12 mouse cellular contexts compared by ENCODE assay signal in genomic region chrX:160598055-160598454, GRCm38 (mm10).
A peak's percentile ranks its signal among the peaks of the same experiment; 100 is the strongest.
DNase-seq lines count a peak whose midpoint lies in the region; ATAC-seq and TF ChIP-seq lines count a peak whose summit lies in the region.
"Had no signal": no experiment of that assay in that cellular context is flagged by ENCODE, and none has a peak within 500 bp of the region (broad histone marks: within the 10 kb centered on the region; RNA-seq: fewer than 3 reads in every experiment).

No protein-coding gene starts in this region.

- TF ChIP-seq EP300 in liver, postnatal 0 days (IDR thresholded peaks at IDR 0.05; ENCODE audit: low read depth), result no peak

- H3K9me3 ChIP-seq in heart, embryonic 11.5 days (replicated peaks; ENCODE audit: control insufficient read depth, low read length), result no peaks in the 10 kb centered on the region
- H3K9me3 ChIP-seq in embryonic facial prominence, embryonic 15.5 days (replicated peaks), result no peaks in the 10 kb centered on the region
- no peaks in the 10 kb centered on the region for H3K9me3 ChIP-seq in hindbrain, embryonic 12.5 days (replicated peaks)
- no peaks in the 10 kb centered on the region for H3K9me3 ChIP-seq in liver, postnatal 0 days (ENCODE audit: low read length)
- H3K9me3 ChIP-seq: stomach, embryonic 15.5 days had no signal

- TF ChIP-seq CTCF in layer of hippocampus, adult 2 months (conservative IDR thresholded peaks at IDR 0.05), result no peak
- no peak for TF ChIP-seq CTCF in liver, postnatal 0 days (IDR thresholded peaks at IDR 0.05; ENCODE audit: low read depth)

- H3K36me3 ChIP-seq in heart, embryonic 11.5 days (ENCODE audit: control insufficient read depth, insufficient read depth, low read length), result no peaks in the 10 kb centered on the region
- no peaks in the 10 kb centered on the region for H3K36me3 ChIP-seq in embryonic facial prominence, embryonic 15.5 days
- no peaks in the 10 kb centered on the region for H3K36me3 ChIP-seq in hindbrain, embryonic 12.5 days
- H3K36me3 ChIP-seq in liver, postnatal 0 days (replicated peaks; ENCODE audit: insufficient read depth, low read length), result no peaks in the 10 kb centered on the region
- H3K36me3 ChIP-seq: stomach, embryonic 15.5 days had no signal

- no peak overlapping the region for H3K9ac ChIP-seq in heart, embryonic 11.5 days (ENCODE audit: low read depth, low read length)
- H3K9ac ChIP-seq in embryonic facial prominence, embryonic 15.5 days, result no peak overlapping the region
- H3K9ac ChIP-seq in hindbrain, embryonic 12.5 days, result no peak overlapping the region
- no peak overlapping the region for H3K9ac ChIP-seq in liver, postnatal 0 days (replicated peaks)
- H3K9ac ChIP-seq: stomach, embryonic 15.5 days had no signal

- 0 out of 2 replicates have a peak, but pooled peaks cover 5% of the 10 kb centered on the region for H3K4me1 ChIP-seq in heart, embryonic 11.5 days (ENCODE audit: control insufficient read depth, insufficient read depth, low read length)
- peaks cover 17% of the 10 kb centered on the region for H3K4me1 ChIP-seq in embryonic facial prominence, embryonic 15.5 days
- H3K4me1 ChIP-seq in hindbrain, embryonic 12.5 days, result peaks cover 14% of the 10 kb centered on the region; the same call in 1 of the 2 replicates
- no peaks in the 10 kb centered on the region for H3K4me1 ChIP-seq in liver, postnatal 0 days (ENCODE audit: insufficient read depth)
- H3K4me1 ChIP-seq: stomach, embryonic 15.5 days had no signal

- 60% methylated on average over 2 of the region's 2 CpGs for WGBS in heart, embryonic 11.5 days (ENCODE audit: insufficient replicate concordance)
- 74% methylated on average over 2 of the region's 2 CpGs for WGBS in embryonic facial prominence, embryonic 15.5 days
- WGBS in hindbrain, embryonic 12.5 days, result 77% methylated on average over 2 of the region's 2 CpGs
- WGBS in liver, postnatal 0 days (ENCODE audit: insufficient replicate concordance), result 81% methylated on average over 2 of the region's 2 CpGs

- no peaks in the 10 kb centered on the region; the same call in 1 of the 2 replicates for H3K27me3 ChIP-seq in heart, embryonic 11.5 days (ENCODE audit: control insufficient read depth, insufficient read depth, low read length)
- H3K27me3 ChIP-seq in embryonic facial prominence, embryonic 15.5 days, result peaks cover 3% of the 10 kb centered on the region; the same call in 1 of the 2 replicates
- H3K27me3 ChIP-seq in hindbrain, embryonic 12.5 days, result peaks cover 34% of the 10 kb centered on the region
- no peaks in the 10 kb centered on the region for H3K27me3 ChIP-seq in liver, postnatal 0 days (ENCODE audit: insufficient read depth, low read length)
- H3K27me3 ChIP-seq: stomach, embryonic 15.5 days had no signal

- no peak for ATAC-seq in heart, embryonic 11.5 days (replicated peaks; ENCODE audit: insufficient number of reproducible peaks, low FRiP score, low TSS enrichment)
- ATAC-seq in embryonic facial prominence, embryonic 15.5 days (ENCODE audit: insufficient number of reproducible peaks, low FRiP score, low TSS enrichment, low read depth), result no peak
- peak; percentile 7 for ATAC-seq in hindbrain, embryonic 12.5 days (ENCODE audit: low FRiP score)
- no peak for ATAC-seq in liver, postnatal 0 days

- H3K4me3 ChIP-seq in heart, embryonic 11.5 days (ENCODE audit: low read depth, low read length), result no peak overlapping the region
- H3K4me3 ChIP-seq in layer of hippocampus, adult 2 months, result no peak overlapping the region
- H3K4me3 ChIP-seq in embryonic facial prominence, embryonic 15.5 days (replicated peaks), result no peak overlapping the region
- no peak overlapping the region for H3K4me3 ChIP-seq in hindbrain, embryonic 12.5 days
- H3K4me3 ChIP-seq in liver, postnatal 0 days (ENCODE audit: low read depth, low read length), result no peak overlapping the region
- H3K4me3 ChIP-seq: stomach, embryonic 15.5 days had no signal

- H3K4me2 ChIP-seq in heart, embryonic 11.5 days, result no peak overlapping the region
- H3K4me2 ChIP-seq in embryonic facial prominence, embryonic 15.5 days (replicated peaks), result no peak overlapping the region
- H3K4me2 ChIP-seq in hindbrain, embryonic 12.5 days (replicated peaks), result no peak overlapping the region
- H3K4me2 ChIP-seq in liver, postnatal 0 days (ENCODE audit: low read depth, low read length), result no peak overlapping the region
- H3K4me2 ChIP-seq: liver, embryonic 11.5 days; stomach, embryonic 15.5 days had no signal

- no peak for DNase-seq in heart, adult 9 months (ENCODE audit: low spot score in 2 of 2)
- DNase-seq in layer of hippocampus, adult 2 months (ENCODE audit: low spot score in 2 of 2), result no peak
- DNase-seq in layer of hippocampus, adult 9-10 months (ENCODE audit: low spot score), result no peak
- DNase-seq in liver, postnatal 0 days, result no peak
- no peak for DNase-seq in left cerebral cortex, postnatal 14 days (ENCODE audit: low spot score in 2 of 2)
- DNase-seq: cerebellum, adult 9-10 months; thymus, postnatal 4 days had no signal

- intact Hi-C loops in left cerebral cortex, postnatal 14 days (cut with DNase I), result loop anchor here (10.0 kb wide), 1 partner anchor 397 kb away; the partner anchor contains the start of gene Cdkl5

- H3K27ac ChIP-seq in heart, embryonic 11.5 days (ENCODE audit: low read depth, low read length), result 0 out of 2 replicates have a peak overlapping the region, but pooled peaks have one; percentile 46
- peak overlapping the region; percentile 67; the same call in 1 of the 2 replicates for H3K27ac ChIP-seq in layer of hippocampus, adult 2 months
- 0 out of 2 replicates have a peak overlapping the region, but pooled peaks have one; percentile 7 for H3K27ac ChIP-seq in embryonic facial prominence, embryonic 15.5 days (replicated peaks)
- peak overlapping the region; percentile 62 for H3K27ac ChIP-seq in hindbrain, embryonic 12.5 days
- H3K27ac ChIP-seq in liver, postnatal 0 days (ENCODE audit: low read depth), result no peak overlapping the region
- H3K27ac ChIP-seq: stomach, embryonic 15.5 days had no signal
